Mouse (Mus musculus) bone marrow macrophage, adult 2 months (primary cell): ENCODE measurements at regions not wholly inside any gene's neighbourhood (a gene's known extent, or its start where the extent isn't known, plus 50 kb on each side); places are given as distances from the start of the nearest gene placed in this dataset.

Experiments
- CTCF ChIP-seq: IDR thresholded peaks from 2 replicates; pipeline ENCODE4 v1.5.1; 2012; ENCODE audit warnings: low read depth, mild to moderate bottlenecking, low read length, moderate library complexity
- POLR2A ChIP-seq: IDR thresholded peaks from 2 replicates; pipeline ENCODE4 v1.6.1; 2012; ENCODE audit warnings: mild to moderate bottlenecking, low read depth, low read length, borderline replicate concordance

DNA sequence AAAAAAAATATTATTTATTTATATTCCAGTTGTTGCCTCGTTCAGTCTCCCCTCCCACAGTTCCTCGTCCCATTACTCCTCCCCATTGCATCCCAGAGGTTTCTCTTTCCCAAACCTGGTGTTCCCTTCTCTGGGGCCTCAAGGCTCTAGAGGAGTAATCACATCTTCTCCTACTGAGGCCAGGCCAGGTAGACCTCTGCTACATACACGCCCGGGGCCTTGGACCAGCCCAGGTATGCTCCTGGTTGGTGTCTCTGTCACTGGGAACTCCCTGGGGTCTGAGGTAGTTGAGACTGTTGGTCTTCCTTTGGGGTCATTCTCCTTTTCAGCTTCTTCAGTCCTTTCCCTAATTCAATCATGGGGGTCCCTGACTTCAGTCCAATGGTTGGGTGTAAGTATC lies 50.0 kb upstream of the Adamts5 start:
- TF ChIP-seq CTCF (no peak), POLR2A (no peak)
